Mouse (Mus musculus) spleen, adult 12 weeks (tissue): ENCODE measurements around the gene 1810013L24Rik.
"Not testable (repeated sequence)": the region's sequence is repeated elsewhere in the genome, so short reads cannot be mapped to it uniquely, and the experiment has no call there.

Experiments
- DNase-seq: peaks from one replicate; pipeline ENCODE4 v3.0.0; 2022; ENCODE audit warnings: low spot score

1810013L24Rik gene

DNA sequence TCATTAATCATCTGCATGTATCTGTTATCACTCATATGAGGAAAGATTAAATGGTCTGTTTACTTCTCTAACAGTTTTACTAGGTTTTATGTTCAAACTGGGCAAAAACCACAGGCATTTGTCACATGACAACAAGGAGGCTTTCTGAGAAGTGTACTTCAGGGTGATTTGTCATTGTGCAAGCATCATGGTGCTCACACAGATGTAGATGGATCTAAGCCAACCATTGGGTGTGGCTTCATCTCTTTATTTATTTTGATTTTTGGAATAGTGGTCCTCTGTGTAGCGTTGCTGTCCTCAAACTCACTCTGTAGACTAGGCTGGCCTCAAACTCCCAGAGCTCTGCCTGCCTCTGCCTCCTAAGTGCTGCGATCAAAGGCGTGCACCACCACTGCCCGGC, 65.4 kb downstream of the 1810013L24Rik start:
- no peak for DNase-seq

GRCm38 (mm10) chr16:8906115-8906514, 76.2 kb downstream of the 1810013L24Rik start:
- not testable (repeated sequence) for DNase-seq
